Mouse (Mus musculus): ENCODE results near the gene Wdr20. TPM values are rescaled to one million over a fixed set of nuclear protein-coding genes. Genes with fewer than 3 reads are reported as not detected.
"Not testable (repeated sequence)": the region's sequence is repeated elsewhere in the genome, so short reads cannot be mapped to it uniquely, and the experiment has no call there.

The Wdr20 gene
- total and polyA plus RNA-seq, 2 experiments from 2014 or later, result 16.2 to 38.7 TPM

- DNase-seq (ENCODE audit: low spot score), result no peak
- Histone ChIP-seq H3K36me3 (ENCODE audit: insufficient read depth, low read length) (no peaks in the 10 kb centered on the region), H3K9ac (replicated peaks; ENCODE audit: low read length, poor library complexity, severe bottlenecking) (no peak overlapping the region), H3K9me3 (ENCODE audit: low read length) (no peaks in the 10 kb centered on the region), H3K27ac (ENCODE audit: low read depth, low read length) (no peak overlapping the region), H3K4me3 (ENCODE audit: low read depth, low read length) (no peak overlapping the region), H3K4me1 (ENCODE audit: insufficient read depth, low read length) (no peaks in the 10 kb centered on the region), H3K27me3 (ENCODE audit: insufficient read depth, low read length) (no peaks in the 10 kb centered on the region), H3K4me2 (ENCODE audit: low read depth, low read length, poor library complexity, severe bottlenecking) (no peak overlapping the region)
- no peak for TF ChIP-seq CTCF (IDR thresholded peaks at IDR 0.05)
- ATAC-seq (ENCODE audit: low FRiP score), result no peak
- WGBS, result 90% methylated on average over 5 of the region's 5 CpGs
These were observed 12.7 kb upstream of the Wdr20 start for GRCm38 (mm10) chr12:110725051-110725450.

- WGBS, result 89% methylated on average over 5 of the region's 5 CpGs
- Histone ChIP-seq H3K4me3 (ENCODE audit: low read depth, low read length) (no peak overlapping the region), H3K4me1 (ENCODE audit: insufficient read depth, low read length) (no peaks in the 10 kb centered on the region), H3K27me3 (ENCODE audit: insufficient read depth, low read length) (no peaks in the 10 kb centered on the region), H3K4me2 (ENCODE audit: low read depth, low read length, poor library complexity, severe bottlenecking) (no peak overlapping the region), H3K27ac (ENCODE audit: low read depth, low read length) (no peak overlapping the region), H3K9me3 (ENCODE audit: low read length) (no peaks in the 10 kb centered on the region), H3K36me3 (ENCODE audit: insufficient read depth, low read length) (no peaks in the 10 kb centered on the region), H3K9ac (replicated peaks; ENCODE audit: low read length, poor library complexity, severe bottlenecking) (no peak overlapping the region)
- ATAC-seq (ENCODE audit: low FRiP score) (no peak), DNase-seq (ENCODE audit: low spot score) (no peak)
- TF ChIP-seq CTCF (IDR thresholded peaks at IDR 0.05), result no peak
These were observed 12.3 kb upstream of the Wdr20 start for GRCm38 (mm10) chr12:110725489-110725888.

- no peak for ATAC-seq (ENCODE audit: low FRiP score)
- Histone ChIP-seq H3K4me2 (ENCODE audit: low read depth, low read length, poor library complexity, severe bottlenecking) (no peak overlapping the region), H3K9ac (replicated peaks; ENCODE audit: low read length, poor library complexity, severe bottlenecking) (no peak overlapping the region), H3K4me3 (ENCODE audit: low read depth, low read length) (no peak overlapping the region), H3K9me3 (ENCODE audit: low read length) (no peaks in the 10 kb centered on the region), H3K27me3 (ENCODE audit: insufficient read depth, low read length) (no peaks in the 10 kb centered on the region), H3K27ac (ENCODE audit: low read depth, low read length) (no peak overlapping the region), H3K4me1 (ENCODE audit: insufficient read depth, low read length) (no peaks in the 10 kb centered on the region), H3K36me3 (ENCODE audit: insufficient read depth, low read length) (no peaks in the 10 kb centered on the region)
- DNase-seq (ENCODE audit: low spot score), result no peak
- no peak for TF ChIP-seq CTCF (IDR thresholded peaks at IDR 0.05)
- WGBS, result 48% methylated on average over 1 of the region's 1 CpGs
These were observed 11.3 kb upstream of the Wdr20 start for GRCm38 (mm10) chr12:110726428-110726827.

- not testable (repeated sequence) for ATAC-seq (ENCODE audit: low FRiP score); H3K4me3 ChIP-seq (ENCODE audit: low read depth, low read length); H3K4me2 ChIP-seq (ENCODE audit: low read depth, low read length, poor library complexity, severe bottlenecking); H3K4me1 ChIP-seq (ENCODE audit: insufficient read depth, low read length); H3K9me3 ChIP-seq (ENCODE audit: low read length); H3K27me3 ChIP-seq (ENCODE audit: insufficient read depth, low read length); H3K27ac ChIP-seq (ENCODE audit: low read depth, low read length); H3K36me3 ChIP-seq (ENCODE audit: insufficient read depth, low read length); DNase-seq (ENCODE audit: low spot score); H3K9ac ChIP-seq (replicated peaks; ENCODE audit: low read length, poor library complexity, severe bottlenecking)
- WGBS, result 98% methylated on average over 3 of the region's 3 CpGs
These were observed 4.5 kb upstream of the Wdr20 start for GRCm38 (mm10) chr12:110733254-110733653.

GRCm38 (mm10) chr12:110736641-110737040 is 1.1 kb upstream of the Wdr20 start:
- H3K27me3 ChIP-seq (ENCODE audit: insufficient read depth, low read length), result no peaks in the 10 kb centered on the region
- peaks cover 12% of the 10 kb centered on the region for H3K4me1 ChIP-seq (ENCODE audit: insufficient read depth, low read length)
- 10% methylated on average over 4 of the region's 4 CpGs for WGBS
- no peak for TF ChIP-seq CTCF (IDR thresholded peaks at IDR 0.05)
- peak overlapping the region; percentile 99; the same call in 1 of the 2 replicates for H3K4me3 ChIP-seq (ENCODE audit: low read depth, low read length)
- ATAC-seq (ENCODE audit: low FRiP score), result no peak
- H3K36me3 ChIP-seq (ENCODE audit: insufficient read depth, low read length), result no peaks in the 10 kb centered on the region
- H3K4me2 ChIP-seq (ENCODE audit: low read depth, low read length, poor library complexity, severe bottlenecking), result peak overlapping the region; percentile 82
- no peaks in the 10 kb centered on the region for H3K9me3 ChIP-seq (ENCODE audit: low read length)
- H3K27ac ChIP-seq (ENCODE audit: low read depth, low read length), result no peak overlapping the region
- DNase-seq (ENCODE audit: low spot score), result peak; percentile 9
- no peak overlapping the region for H3K9ac ChIP-seq (replicated peaks; ENCODE audit: low read length, poor library complexity, severe bottlenecking)

GRCm38 (mm10) chr12:110738158-110738921 is 596 bp downstream of the Wdr20 start:
- Histone ChIP-seq H3K4me3 (ENCODE audit: low read depth, low read length) (peak overlapping the region; percentile 99), H3K4me1 (ENCODE audit: insufficient read depth, low read length) (peaks cover 12% of the 10 kb centered on the region), H3K27me3 (ENCODE audit: insufficient read depth, low read length) (no peaks in the 10 kb centered on the region), H3K4me2 (ENCODE audit: low read depth, low read length, poor library complexity, severe bottlenecking) (peak overlapping the region; percentile 82), H3K9ac (replicated peaks; ENCODE audit: low read length, poor library complexity, severe bottlenecking) (peak overlapping the region; percentile 93), H3K36me3 (ENCODE audit: insufficient read depth, low read length) (no peaks in the 10 kb centered on the region), H3K9me3 (ENCODE audit: low read length) (no peaks in the 10 kb centered on the region), H3K27ac (ENCODE audit: low read depth, low read length) (peak overlapping the region; percentile 84)
- TF ChIP-seq CTCF (IDR thresholded peaks at IDR 0.05), result no peak
- under 1% methylated on average over 59 of the region's 72 CpGs for WGBS
- peak; percentile 58 for ATAC-seq (ENCODE audit: low FRiP score)
- no peak for DNase-seq (ENCODE audit: low spot score)
